Mouse (Mus musculus) erythroblast, embryonic 14.5 days (primary cell): Measurements from ENCODE around the gene Galk1.

Experiments
- GATA1 ChIP-seq: IDR thresholded peaks from 2 replicates; pipeline ENCODE4 v1.6.1; 2012; ENCODE audit warnings: low read length, inconsistent platforms, mixed read lengths
- TAL1 ChIP-seq: IDR thresholded peaks from 3 replicates; pipeline ENCODE4 v1.6.1; 2012; ENCODE audit warnings: low read length, inconsistent platforms, mixed read lengths

DNA sequence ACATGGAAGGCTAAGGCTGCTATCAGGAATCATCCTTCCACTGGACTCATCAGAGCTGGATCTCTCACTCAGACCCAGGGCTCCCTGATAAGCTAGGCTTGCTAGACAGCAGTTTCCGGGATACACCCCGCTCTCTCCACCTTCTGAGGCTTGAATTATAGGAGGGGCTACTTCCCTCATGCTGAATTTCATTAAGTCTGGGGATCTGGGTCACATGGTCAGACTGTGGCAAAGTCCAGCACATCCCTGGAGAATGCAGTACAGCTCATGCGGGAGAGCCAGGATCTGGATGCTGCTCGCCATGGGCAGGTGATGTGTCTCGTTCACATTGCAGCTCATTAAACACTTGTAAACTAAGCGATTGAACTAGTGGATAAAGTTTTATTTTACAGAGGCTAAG lies 41.5 kb downstream of the Galk1 start:
- TF ChIP-seq TAL1 = no peak
- TF ChIP-seq GATA1 = no peak
